Mouse (Mus musculus) G1E (cell line): ENCODE data around the gene Gucd1.

ENCODE experiments used
- CTCF ChIP-seq: IDR thresholded peaks from 2 replicates; pipeline ENCODE4 v1.5.1; 2012; ENCODE audit warnings: low read depth, low read length, inconsistent platforms, mixed read lengths
- GATA1 ChIP-seq: IDR thresholded peaks from 2 replicates; pipeline ENCODE4 v1.6.1; 2012; ENCODE audit warnings: borderline replicate concordance, low read length, inconsistent platforms, mixed read lengths
- GATA2 ChIP-seq: IDR thresholded peaks from 2 replicates; pipeline ENCODE4 v1.6.1; 2012; ENCODE audit warnings: low read depth, low read length, inconsistent platforms, borderline replicate concordance

GRCm38 (mm10) chr10:75332268-75332667 lies 185.5 kb downstream of the Gucd1 start:
- no peak for TF ChIP-seq CTCF
- no peak for TF ChIP-seq GATA1
- no peak for TF ChIP-seq GATA2
